Mouse (Mus musculus) heart, adult 2 months (tissue): ENCODE measurements at regions not wholly inside any gene's neighbourhood (a gene's known extent, or its start where the extent isn't known, plus 50 kb on each side); places are given as distances from the start of the nearest gene placed in this dataset.

Source experiments
- DNase-seq, 2 experiments: peaks; one replicate each; pipeline ENCODE4 v3.0.0; 2021
- H3K27ac ChIP-seq: fragments of 200-600 bp; 2 replicates; pipeline ENCODE4 v1.8.1; 2022
- H3K27me3 ChIP-seq: fragments of 200-500 bp; 2 replicates; pipeline ENCODE4 v1.6.1; 2012; ENCODE audit warnings: mild to moderate bottlenecking, low read length, inconsistent platforms, mixed read lengths; ENCODE audit not compliant: control insufficient read depth, insufficient read depth
- H3K36me3 ChIP-seq: fragments of 200-500 bp; 2 replicates; pipeline ENCODE4 v1.6.1; 2012; ENCODE audit warnings: low read length, inconsistent platforms; ENCODE audit not compliant: control insufficient read depth, insufficient read depth
- H3K4me1 ChIP-seq: fragments of 200-500 bp; 2 replicates; pipeline ENCODE4 v1.6.1; 2011; ENCODE audit warnings: low read length; ENCODE audit not compliant: control insufficient read depth, insufficient read depth
- H3K4me3 ChIP-seq: fragments of 200-600 bp; 2 replicates; pipeline ENCODE4 v1.8.1; 2022
- H3K79me2 ChIP-seq: fragments of 200-500 bp; replicated peaks from 2 replicates; pipeline ENCODE4 v1.6.1; 2012; ENCODE audit warnings: mild to moderate bottlenecking, inconsistent platforms, low read length, moderate library complexity, mixed read lengths; ENCODE audit not compliant: control insufficient read depth, insufficient read depth
- H3K9ac ChIP-seq: fragments of 200-500 bp; 2 replicates; pipeline ENCODE4 v1.6.1; 2012; ENCODE audit warnings: low read depth, mild to moderate bottlenecking, control low read depth, inconsistent platforms, low read length, mixed read lengths
- CTCF ChIP-seq: fragments of 200-600 bp; IDR thresholded peaks from 2 replicates; pipeline ENCODE4 v1.8.1; 2022; ENCODE audit warnings: antibody characterized with exemption, mild to moderate bottlenecking, moderate library complexity
- EP300 ChIP-seq: fragments of 200-500 bp; IDR thresholded peaks from 2 replicates; pipeline ENCODE4 v1.6.1; 2011; ENCODE audit warnings: low read depth, low read length, control low read depth; ENCODE audit not compliant: insufficient read depth
- POLR2A ChIP-seq: fragments of 200-500 bp; IDR thresholded peaks from 2 replicates; pipeline ENCODE4 v1.6.1; 2011; ENCODE audit warnings: mild to moderate bottlenecking, low read depth, low read length, control low read depth; ENCODE audit not compliant: insufficient read depth
- WGBS: fragments of 180-500 bp; shearing (Covaris S2); methylation state at CpG from one replicate; pipeline ENCODE4 v1.1.7; 2018; 5-methylcytosine and 5-hydroxymethylcytosine counted together
- intact Hi-C: fragments of 180-260 bp; cut with DNase I; formaldehyde crosslinking; loops from one replicate; pipeline ENCODE4 v1.15.1; 2025

GRCm38 (mm10) chr5:47273389-47274255, 709.3 kb upstream of the Slit2 start:
- no peaks in the 10 kb centered on the region for H3K79me2 ChIP-seq
- H3K9ac ChIP-seq: no peak overlapping the region
- intact Hi-C loops: no loop called here
- peaks cover 2% of the 10 kb centered on the region for H3K4me1 ChIP-seq
- peak in 1 of 2 experiments; percentile 7 for DNase-seq
- H3K27me3 ChIP-seq: no peaks in the 10 kb centered on the region
- TF ChIP-seq POLR2A: no peak
- TF ChIP-seq CTCF: no peak
- no peak overlapping the region for H3K27ac ChIP-seq
- H3K36me3 ChIP-seq: no peaks in the 10 kb centered on the region
- WGBS: 41% methylated on average over 9 of the region's 9 CpGs
- H3K4me3 ChIP-seq: no peak overlapping the region

- H3K27me3 ChIP-seq: no peaks in the 10 kb centered on the region
- H3K27ac ChIP-seq: no peak overlapping the region
- TF ChIP-seq POLR2A: no peak
- no peak for TF ChIP-seq EP300
- TF ChIP-seq CTCF: no peak
- H3K4me3 ChIP-seq: no peak overlapping the region
- intact Hi-C loops: no loop called here
- no peaks in the 10 kb centered on the region for H3K79me2 ChIP-seq
- no peak overlapping the region for H3K9ac ChIP-seq
- WGBS: 59% methylated on average over 1 of the region's 1 CpGs
- peaks cover 2% of the 10 kb centered on the region for H3K4me1 ChIP-seq
- no peak for DNase-seq
- no peaks in the 10 kb centered on the region for H3K36me3 ChIP-seq
Observed at GRCm38 (mm10) chr5:47274256-47274638, 708.7 kb upstream of the Slit2 start.

- no peaks in the 10 kb centered on the region for H3K27me3 ChIP-seq
- no peak overlapping the region for H3K27ac ChIP-seq
- no peak overlapping the region for H3K4me3 ChIP-seq
- TF ChIP-seq EP300 (no peak), POLR2A (no peak), CTCF (no peak)
- WGBS: 34% methylated on average over 5 of the region's 5 CpGs
- H3K9ac ChIP-seq: no peak overlapping the region
- no peaks in the 10 kb centered on the region for H3K79me2 ChIP-seq
- peaks cover 2% of the 10 kb centered on the region for H3K4me1 ChIP-seq
- intact Hi-C loops: no loop called here
- DNase-seq: no peak
- H3K36me3 ChIP-seq: no peaks in the 10 kb centered on the region
Observed at GRCm38 (mm10) chr5:47276231-47277195, 706.4 kb upstream of the Slit2 start.

GRCm38 (mm10) chr5:47279630-47280029, 703.3 kb upstream of the Slit2 start:
- intact Hi-C loops: no loop called here
- DNase-seq: peak in 1 of 2 experiments; percentile 17
- H3K4me1 ChIP-seq: no peaks in the 10 kb centered on the region
- no peak overlapping the region for H3K9ac ChIP-seq
- no peaks in the 10 kb centered on the region for H3K27me3 ChIP-seq
- H3K79me2 ChIP-seq: no peaks in the 10 kb centered on the region
- TF ChIP-seq EP300 (no peak), POLR2A (no peak), CTCF (no peak)
- H3K36me3 ChIP-seq: no peaks in the 10 kb centered on the region
- no peak overlapping the region for H3K27ac ChIP-seq
- no peak overlapping the region for H3K4me3 ChIP-seq
- 37% methylated on average over 3 of the region's 3 CpGs for WGBS

GRCm38 (mm10) chr5:47299602-47300001, 683.3 kb upstream of the Slit2 start:
- no peaks in the 10 kb centered on the region for H3K79me2 ChIP-seq
- no peak overlapping the region for H3K4me3 ChIP-seq
- H3K36me3 ChIP-seq: no peaks in the 10 kb centered on the region
- TF ChIP-seq EP300 (no peak), POLR2A (no peak), CTCF (no peak)
- 52% methylated on average over 4 of the region's 4 CpGs for WGBS
- no peak overlapping the region for H3K9ac ChIP-seq
- intact Hi-C loops: no loop called here
- H3K27ac ChIP-seq: no peak overlapping the region
- DNase-seq: no peak
- H3K27me3 ChIP-seq: no peaks in the 10 kb centered on the region
- H3K4me1 ChIP-seq: no peaks in the 10 kb centered on the region

GRCm38 (mm10) chr5:47317506-47317905, 665.4 kb upstream of the Slit2 start:
- DNase-seq: no peak
- WGBS: 61% methylated on average over 4 of the region's 4 CpGs
- no peak overlapping the region for H3K9ac ChIP-seq
- H3K4me3 ChIP-seq: no peak overlapping the region
- intact Hi-C loops: no loop called here
- no peaks in the 10 kb centered on the region for H3K79me2 ChIP-seq
- H3K36me3 ChIP-seq: no peaks in the 10 kb centered on the region
- no peak overlapping the region for H3K27ac ChIP-seq
- H3K4me1 ChIP-seq: no peaks in the 10 kb centered on the region
- TF ChIP-seq EP300 (no peak), CTCF (no peak), POLR2A (no peak)
- H3K27me3 ChIP-seq: no peaks in the 10 kb centered on the region
